Mouse (Mus musculus) heart, embryonic 15.5 days (tissue): ENCODE data around the gene Serpina1e. TPM values are rescaled to one million over a fixed set of nuclear protein-coding genes. Genes with fewer than 3 reads are reported as not detected.

ENCODE experiments used
- ATAC-seq: fragments of 200-750 bp; cut with Nextera tagmentation; replicated peaks from 2 replicates; pipeline ENCODE4 v1.8.0; 2017; ENCODE audit warnings: low read depth, moderate TSS enrichment; ENCODE audit not compliant: insufficient number of reproducible peaks, insufficient read depth, low FRiP score
- H3K27ac ChIP-seq: fragments of 300-500 bp; sonication (generic); 2 replicates; pipeline ENCODE4 v1.5.1; 2015; ENCODE audit warnings: mild to moderate bottlenecking, inconsistent platforms
- H3K27me3 ChIP-seq: fragments of 300-500 bp; sonication (generic); 2 replicates; pipeline ENCODE4 v1.6.1; 2015; ENCODE audit warnings: inconsistent platforms
- H3K36me3 ChIP-seq: fragments of 300-500 bp; sonication (generic); 2 replicates; pipeline ENCODE4 v1.6.1; 2015; ENCODE audit warnings: mild to moderate bottlenecking, inconsistent platforms
- H3K4me1 ChIP-seq: fragments of 300-500 bp; sonication (generic); replicated peaks from 2 replicates; pipeline ENCODE4 v1.6.1; 2015; ENCODE audit warnings: inconsistent platforms
- H3K4me2 ChIP-seq: fragments of 300-500 bp; sonication (generic); 2 replicates; pipeline ENCODE4 v1.6.1; 2015; ENCODE audit warnings: inconsistent platforms, mild to moderate bottlenecking, moderate library complexity
- H3K4me3 ChIP-seq: fragments of 300-500 bp; sonication (generic); 2 replicates; pipeline ENCODE4 v1.5.1; 2015; ENCODE audit warnings: mild to moderate bottlenecking, inconsistent platforms
- H3K9ac ChIP-seq: fragments of 300-500 bp; sonication (generic); 2 replicates; pipeline ENCODE4 v1.6.1; 2015; ENCODE audit warnings: mild to moderate bottlenecking, inconsistent platforms
- H3K9me3 ChIP-seq: fragments of 300-500 bp; sonication (generic); replicated peaks from 2 replicates; pipeline ENCODE4 v1.6.1; 2016; ENCODE audit warnings: inconsistent platforms
- WGBS: fragments of 180-500 bp; shearing (Covaris S2); methylation state at CpG from one replicate; pipeline ENCODE4 v1.1.7; 2015; ENCODE audit warnings: mixed read lengths; 5-methylcytosine and 5-hydroxymethylcytosine counted together
- polyA plus RNA-seq: library from polyadenylated mRNA; unstranded; fragments of >200 nt; fragmentation: Nextera tagmentation; extraction: Ambion mirVana; gene quantifications from 2 replicates; pipeline ENCODE4 v1.2.1, GENCODE M21; 2015

Gene Serpina1e
- polyA plus RNA-seq, 1 experiment from 2014 or later = 0.40 TPM

GRCm38 (mm10) chr12:103988754-103989513, 30.2 kb upstream of the Serpina1e start:
- Histone ChIP-seq H3K4me3 (no peak overlapping the region), H3K4me1 (no peaks in the 10 kb centered on the region), H3K4me2 (no peak overlapping the region), H3K9me3 (no peaks in the 10 kb centered on the region), H3K36me3 (no peaks in the 10 kb centered on the region), H3K9ac (no peak overlapping the region), H3K27me3 (peaks cover 26% of the 10 kb centered on the region), H3K27ac (no peak overlapping the region)
- ATAC-seq = no peak
- WGBS = 47% methylated on average over 14 of the region's 14 CpGs

GRCm38 (mm10) chr12:103985868-103986267, 27.1 kb upstream of the Serpina1e start:
- ATAC-seq = no peak
- H3K4me1 ChIP-seq = no peaks in the 10 kb centered on the region
- no peaks in the 10 kb centered on the region for H3K36me3 ChIP-seq
- H3K9me3 ChIP-seq = no peaks in the 10 kb centered on the region
- no peak overlapping the region for H3K9ac ChIP-seq
- H3K4me3 ChIP-seq = no peak overlapping the region
- 57% methylated on average over 5 of the region's 5 CpGs for WGBS
- H3K27me3 ChIP-seq = peaks cover 9% of the 10 kb centered on the region
- no peak overlapping the region for H3K4me2 ChIP-seq
- no peak overlapping the region for H3K27ac ChIP-seq

- no peak for ATAC-seq
- WGBS = 45% methylated on average over 4 of the region's 4 CpGs
- no peak overlapping the region for H3K4me3 ChIP-seq
- no peak overlapping the region for H3K27ac ChIP-seq
- no peaks in the 10 kb centered on the region for H3K9me3 ChIP-seq
- H3K4me1 ChIP-seq = no peaks in the 10 kb centered on the region
- no peak overlapping the region for H3K9ac ChIP-seq
- no peak overlapping the region for H3K4me2 ChIP-seq
- H3K27me3 ChIP-seq = peaks cover 9% of the 10 kb centered on the region
- no peaks in the 10 kb centered on the region for H3K36me3 ChIP-seq
Observed at GRCm38 (mm10) chr12:103984935-103985334, 26.2 kb upstream of the Serpina1e start.

GRCm38 (mm10) chr12:103981646-103982360, 23.0 kb upstream of the Serpina1e start:
- Histone ChIP-seq H3K9ac (no peak overlapping the region), H3K36me3 (no peaks in the 10 kb centered on the region), H3K9me3 (no peaks in the 10 kb centered on the region), H3K27me3 (no peaks in the 10 kb centered on the region; the same call in 1 of the 2 replicates), H3K4me2 (no peak overlapping the region), H3K4me3 (no peak overlapping the region), H3K27ac (no peak overlapping the region), H3K4me1 (no peaks in the 10 kb centered on the region)
- 57% methylated on average over 7 of the region's 7 CpGs for WGBS
- no peak for ATAC-seq

GRCm38 (mm10) chr12:103978294-103978693, 19.5 kb upstream of the Serpina1e start:
- Histone ChIP-seq H3K4me1 (no peaks in the 10 kb centered on the region), H3K27ac (no peak overlapping the region), H3K4me3 (no peak overlapping the region), H3K27me3 (no peaks in the 10 kb centered on the region), H3K4me2 (no peak overlapping the region), H3K9ac (no peak overlapping the region), H3K9me3 (no peaks in the 10 kb centered on the region), H3K36me3 (no peaks in the 10 kb centered on the region)
- WGBS = 74% methylated on average over 10 of the region's 10 CpGs
- no peak for ATAC-seq

GRCm38 (mm10) chr12:103977846-103978245, 19.1 kb upstream of the Serpina1e start:
- 38% methylated on average over 5 of the region's 5 CpGs for WGBS
- no peak overlapping the region for H3K4me2 ChIP-seq
- H3K27ac ChIP-seq = no peak overlapping the region
- no peaks in the 10 kb centered on the region for H3K4me1 ChIP-seq
- no peaks in the 10 kb centered on the region for H3K9me3 ChIP-seq
- no peak overlapping the region for H3K4me3 ChIP-seq
- no peak overlapping the region for H3K9ac ChIP-seq
- ATAC-seq = no peak
- H3K36me3 ChIP-seq = no peaks in the 10 kb centered on the region
- no peaks in the 10 kb centered on the region for H3K27me3 ChIP-seq

- no peaks in the 10 kb centered on the region for H3K27me3 ChIP-seq
- no peak overlapping the region for H3K9ac ChIP-seq
- ATAC-seq = no peak
- H3K9me3 ChIP-seq = no peaks in the 10 kb centered on the region
- H3K4me1 ChIP-seq = no peaks in the 10 kb centered on the region
- no peaks in the 10 kb centered on the region for H3K36me3 ChIP-seq
- H3K4me3 ChIP-seq = no peak overlapping the region
- no peak overlapping the region for H3K27ac ChIP-seq
- 55% methylated on average over 3 of the region's 3 CpGs for WGBS
- no peak overlapping the region for H3K4me2 ChIP-seq
Observed at GRCm38 (mm10) chr12:103977060-103977459, 18.3 kb upstream of the Serpina1e start.

GRCm38 (mm10) chr12:103971080-103971479, 12.3 kb upstream of the Serpina1e start:
- WGBS = 74% methylated on average over 4 of the region's 4 CpGs
- no peaks in the 10 kb centered on the region for H3K27me3 ChIP-seq
- no peaks in the 10 kb centered on the region for H3K36me3 ChIP-seq
- H3K27ac ChIP-seq = no peak overlapping the region
- H3K4me3 ChIP-seq = no peak overlapping the region
- H3K9me3 ChIP-seq = no peaks in the 10 kb centered on the region
- H3K4me1 ChIP-seq = no peaks in the 10 kb centered on the region
- no peak overlapping the region for H3K9ac ChIP-seq
- no peak overlapping the region for H3K4me2 ChIP-seq
- no peak for ATAC-seq

GRCm38 (mm10) chr12:103969577-103970116, 10.9 kb upstream of the Serpina1e start:
- no peak for ATAC-seq
- H3K27ac ChIP-seq = no peak overlapping the region
- H3K4me2 ChIP-seq = no peak overlapping the region
- H3K9me3 ChIP-seq = no peaks in the 10 kb centered on the region; the same call in 1 of the 2 replicates
- H3K27me3 ChIP-seq = no peaks in the 10 kb centered on the region
- WGBS = 82% methylated on average over 9 of the region's 9 CpGs
- H3K4me1 ChIP-seq = no peaks in the 10 kb centered on the region
- no peaks in the 10 kb centered on the region for H3K36me3 ChIP-seq
- no peak overlapping the region for H3K4me3 ChIP-seq
- no peak overlapping the region for H3K9ac ChIP-seq

GRCm38 (mm10) chr12:103966761-103967160, 8.0 kb upstream of the Serpina1e start:
- no peaks in the 10 kb centered on the region for H3K4me1 ChIP-seq
- WGBS = 62% methylated on average over 3 of the region's 3 CpGs
- ATAC-seq = no peak

GRCm38 (mm10) chr12:103963288-103963687, 4.5 kb upstream of the Serpina1e start:
- Histone ChIP-seq H3K27ac (no peak overlapping the region), H3K9me3 (no peaks in the 10 kb centered on the region; the same call in 1 of the 2 replicates), H3K27me3 (no peaks in the 10 kb centered on the region), H3K9ac (no peak overlapping the region), H3K4me3 (no peak overlapping the region), H3K36me3 (no peaks in the 10 kb centered on the region), H3K4me1 (no peaks in the 10 kb centered on the region), H3K4me2 (no peak overlapping the region)
- ATAC-seq = no peak
- 74% methylated on average over 4 of the region's 4 CpGs for WGBS

More at GRCm38 (mm10) chr12:103966761-103967160, 8.0 kb upstream of the Serpina1e start:
- H3K27ac ChIP-seq = no peak overlapping the region
- no peak overlapping the region for H3K4me3 ChIP-seq
- H3K27me3 ChIP-seq = no peaks in the 10 kb centered on the region
- H3K9me3 ChIP-seq = no peaks in the 10 kb centered on the region; the same call in 1 of the 2 replicates
- no peak overlapping the region for H3K4me2 ChIP-seq
- no peaks in the 10 kb centered on the region for H3K36me3 ChIP-seq
- no peak overlapping the region for H3K9ac ChIP-seq
